Mouse (Mus musculus) CH12.LX (cell line): ENCODE measurements around the gene S100a1. TPM values are rescaled to one million over a fixed set of nuclear protein-coding genes. Genes with fewer than 3 reads are reported as not detected.

ENCODE experiments used
- DNase-seq: peaks from one replicate; pipeline ENCODE4 v3.0.0-alpha.2; 2013; ENCODE audit errors: extremely low read depth
- H3K27ac ChIP-seq: 2 replicates; pipeline ENCODE4 v1.5.1; 2012; ENCODE audit warnings: low read depth, mild to moderate bottlenecking, control low read depth, moderate library complexity; ENCODE audit not compliant: insufficient read depth
- H3K27me3 ChIP-seq: replicated peaks from 2 replicates; pipeline ENCODE3; 2012; ENCODE audit warnings: inconsistent platforms
- H3K36me3 ChIP-seq, 2 experiments: replicated peaks in 1 of 2; 2 replicates each; pipeline versions ENCODE3 to v1.6.1; 2012; ENCODE audit warnings: inconsistent platforms in 1 of 2, low read length in 1 of 2, mild to moderate bottlenecking in 1 of 2, mixed read lengths in 1 of 2, moderate library complexity in 1 of 2; ENCODE audit not compliant: control insufficient read depth in 1 of 2, insufficient read depth in 1 of 2
- H3K4me1 ChIP-seq, 2 experiments: 2 replicates each; pipeline ENCODE4 v1.6.1; 2012; ENCODE audit warnings: inconsistent platforms in 1 of 2, moderate library complexity in 1 of 2; ENCODE audit not compliant: insufficient read depth in 2 of 2, control insufficient read depth in 1 of 2
- H3K4me2 ChIP-seq: 2 replicates; pipeline ENCODE4 v1.6.1; 2012; ENCODE audit warnings: low read depth, mild to moderate bottlenecking, control low read depth; ENCODE audit not compliant: poor library complexity, insufficient read depth, severe bottlenecking
- H3K4me3 ChIP-seq, 3 experiments: fragments of 150-350 bp in 1 of 3; sonication (generic) in 1 of 3; replicated peaks in 1 of 3; 2 replicates each; pipeline versions ENCODE3 to v1.5.1; 2011 to 2012; ENCODE audit warnings: low read depth in 2 of 3, low read length in 2 of 3, mild to moderate bottlenecking in 2 of 3, moderate library complexity in 2 of 3, control low read depth in 1 of 3, improper control_type of control experiment in 1 of 3, inconsistent platforms in 1 of 3, mixed read lengths in 1 of 3; ENCODE audit not compliant: poor library complexity in 1 of 3
- H3K79me2 ChIP-seq: replicated peaks from 2 replicates; pipeline ENCODE4 v1.6.1; 2012; ENCODE audit warnings: mild to moderate bottlenecking, moderate library complexity; ENCODE audit not compliant: control insufficient read depth, poor library complexity, insufficient read depth, severe bottlenecking; ENCODE audit errors: extremely low read depth
- H3K9ac ChIP-seq: 2 replicates; pipeline ENCODE4 v1.6.1; 2012; ENCODE audit warnings: low read depth, mild to moderate bottlenecking, control low read depth, moderate library complexity; ENCODE audit not compliant: insufficient read depth
- H3K9me3 ChIP-seq: replicated peaks from 2 replicates; pipeline ENCODE3; 2012; ENCODE audit warnings: low read length, inconsistent platforms, mixed read lengths
- CHD2 ChIP-seq: IDR thresholded peaks from 2 replicates; pipeline ENCODE4 v1.6.1; 2011; ENCODE audit warnings: low read length, improper control_type of control experiment
- HCFC1 ChIP-seq: IDR thresholded peaks from 2 replicates; pipeline ENCODE4 v1.6.1; 2012; ENCODE audit warnings: low read depth, mild to moderate bottlenecking, inconsistent platforms, low read length, improper control_type of control experiment
- IRF4 ChIP-seq: IDR thresholded peaks from 2 replicates; pipeline ENCODE4 v1.6.1; 2014; ENCODE audit warnings: low read depth, mild to moderate bottlenecking, inconsistent platforms, low read length, improper control_type of control experiment
- JUN ChIP-seq: IDR thresholded peaks from 2 replicates; pipeline ENCODE4 v1.6.1; 2011; ENCODE audit warnings: low read depth, mild to moderate bottlenecking, low read length, improper control_type of control experiment, moderate library complexity; ENCODE audit not compliant: insufficient read depth
- MAFK ChIP-seq: IDR thresholded peaks from 2 replicates; pipeline ENCODE4 v1.6.1; 2011; ENCODE audit warnings: low read length, improper control_type of control experiment; ENCODE audit not compliant: insufficient replicate concordance
- MEF2A ChIP-seq: IDR thresholded peaks from 2 replicates; pipeline ENCODE4 v1.6.1; 2014; ENCODE audit warnings: low read depth, mild to moderate bottlenecking, inconsistent platforms, low read length, improper control_type of control experiment, borderline replicate concordance
- PAX5 ChIP-seq: IDR thresholded peaks from 2 replicates; pipeline ENCODE4 v1.6.1; 2012; ENCODE audit warnings: low read length, inconsistent platforms, mixed read lengths
- POLR2A ChIP-seq: IDR thresholded peaks from 2 replicates; pipeline ENCODE4 v1.6.1; 2011; ENCODE audit warnings: low read depth, mild to moderate bottlenecking, improper control_type of control experiment, low read length
- POLR2AphosphoS2 ChIP-seq: IDR thresholded peaks from 2 replicates; pipeline ENCODE4 v1.6.1; 2011; ENCODE audit warnings: low read depth, low read length, improper control_type of control experiment
- RAD21 ChIP-seq: IDR thresholded peaks from 2 replicates; pipeline ENCODE4 v1.6.1; 2011; ENCODE audit warnings: low read depth, mild to moderate bottlenecking, low read length, improper control_type of control experiment, moderate library complexity
- TBP ChIP-seq: conservative IDR thresholded peaks from 2 replicates; pipeline ENCODE4 v1.6.1; 2011; ENCODE audit warnings: low read depth, low read length, improper control_type of control experiment
- USF2 ChIP-seq: conservative IDR thresholded peaks from 2 replicates; pipeline ENCODE4 v1.6.1; 2011; ENCODE audit warnings: low read depth, low read length, improper control_type of control experiment
- ZC3H11A ChIP-seq: IDR thresholded peaks from 2 replicates; pipeline ENCODE4 v1.6.1; 2012; ENCODE audit warnings: low read depth, mild to moderate bottlenecking, inconsistent platforms, low read length, improper control_type of control experiment
- ZKSCAN1 ChIP-seq: IDR thresholded peaks from 2 replicates; pipeline ENCODE4 v1.6.1; 2012; ENCODE audit warnings: low read depth, inconsistent platforms, low read length, improper control_type of control experiment, borderline replicate concordance
- ZMIZ1 ChIP-seq: IDR thresholded peaks from 2 replicates; pipeline ENCODE4 v1.6.1; 2012; ENCODE audit warnings: low read depth, mild to moderate bottlenecking, inconsistent platforms, low read length, improper control_type of control experiment
- dilution Hi-C: fragments of 300-500 bp; cut with MboI; formaldehyde crosslinking; loops from 2 replicates; pipeline ENCODE4 v1.14.3; 2020; ENCODE audit warnings: low sequenced_read_pairs; ENCODE audit not compliant: extremely low pct_unique_long_range_greater_than_20kb, extremely low pct_ligation_motif_present
- in situ Hi-C: fragments of 300-500 bp; cut with MboI; formaldehyde crosslinking; loops from 3 replicates; pipeline ENCODE4 v1.14.3; 2019; ENCODE audit warnings: low sequenced_read_pairs, low pct_ligation_motif_present, low pct_unique_long_range_greater_than_20kb, mixed read lengths
- polyA plus RNA-seq: library from polyadenylated mRNA; unstranded; fragments of >175 nt; gene quantifications from 2 replicates; pipeline ENCODE4 v1.2.1, GENCODE M21; 2012; ENCODE audit warnings: low read depth; ENCODE audit not compliant: insufficient read length
- total RNA-seq, 2 experiments: library from RNA; depleted of rRNA; stranded (reverse); fragments of 300-350 nt in 1 of 2; fragments of >200 nt in 1 of 2; gene quantifications; 2 replicates each; pipeline ENCODE4 v1.2.3; 2012 to 2014

S100a1 gene
- total and polyA plus RNA-seq, 3 experiments: 2.7 to 13.2 (median 3.8) TPM

DNA sequence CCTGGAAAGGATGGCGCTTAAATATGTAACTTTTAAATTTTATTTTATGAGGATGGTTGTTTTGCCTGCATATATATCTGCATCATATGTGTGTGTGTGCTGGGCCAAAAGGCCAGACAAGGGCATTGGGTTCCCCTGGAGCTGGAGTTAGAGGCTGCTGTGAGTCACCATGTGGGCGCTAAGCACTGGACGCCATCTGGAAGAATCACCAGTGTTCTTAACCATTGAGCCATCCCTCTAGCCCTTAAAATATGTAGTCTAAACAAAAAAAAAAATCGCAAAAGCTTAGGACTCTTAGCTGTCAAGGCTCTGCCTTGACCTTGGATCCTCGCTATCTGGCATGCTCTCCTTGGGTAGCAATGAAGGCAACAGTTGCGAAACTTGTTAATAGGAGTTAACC, 25.6 kb downstream of the S100a1 start:
- no peak overlapping the region for H3K27ac ChIP-seq
- no peak for DNase-seq
- peaks cover 7% of the 10 kb centered on the region; the same call in 1 of the 2 replicates for H3K79me2 ChIP-seq
- in situ Hi-C loops: no loop called here
- H3K9ac ChIP-seq: no peak overlapping the region
- H3K27me3 ChIP-seq: no peaks in the 10 kb centered on the region
- peaks cover 42 to 59% of the 10 kb centered on the region in 2 experiments for H3K36me3 ChIP-seq
- dilution Hi-C loops: no loop called here
- TF ChIP-seq JUN (no peak), ZC3H11A (no peak), PAX5 (no peak), MAFK (no peak), HCFC1 (no peak), TBP (no peak), POLR2A (no peak), RAD21 (no peak), ZMIZ1 (no peak), CHD2 (no peak), ZKSCAN1 (no peak), MEF2A (no peak), POLR2AphosphoS2 (no peak), USF2 (no peak)
- no peaks in the 10 kb centered on the region for H3K9me3 ChIP-seq
- H3K4me3 ChIP-seq: no peak overlapping the region
- H3K4me1 ChIP-seq: peaks cover 0 to 11% of the 10 kb centered on the region in 2 experiments; a peak in 2 of 4 replicates
- H3K4me2 ChIP-seq: no peak overlapping the region

DNA sequence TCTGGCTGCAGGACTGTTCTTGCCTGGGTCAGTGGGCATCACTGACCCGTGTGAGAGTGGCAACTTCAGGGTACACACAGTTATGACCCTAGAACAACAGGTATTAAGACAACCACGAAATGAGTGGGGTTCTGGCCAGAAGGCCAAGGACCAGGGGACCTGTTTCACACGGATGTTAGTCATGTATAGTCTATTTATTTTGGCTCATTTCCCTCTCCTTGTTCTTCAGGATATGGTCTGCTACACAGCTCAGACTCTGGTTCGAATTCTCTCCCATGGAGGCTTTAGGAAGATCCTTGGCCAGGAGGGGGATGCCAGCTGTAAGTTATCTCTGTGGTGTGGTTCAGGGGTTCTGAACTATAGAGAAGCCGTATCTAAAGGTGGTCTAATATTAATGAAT, 27.2 kb downstream of the S100a1 start:
- TF ChIP-seq IRF4: no peak
- H3K79me2 ChIP-seq: peaks cover 10% of the 10 kb centered on the region
- dilution Hi-C loops: no loop called here
- no peaks in the 10 kb centered on the region for H3K9me3 ChIP-seq
- no peak overlapping the region for H3K4me2 ChIP-seq
- DNase-seq: no peak
- in situ Hi-C loops: no loop called here
- H3K4me1 ChIP-seq: peaks cover 0 to 11% of the 10 kb centered on the region in 2 experiments; a peak in 2 of 4 replicates
- H3K4me3 ChIP-seq: no peak overlapping the region
- no peaks in the 10 kb centered on the region for H3K27me3 ChIP-seq
- no peak overlapping the region for H3K27ac ChIP-seq
- H3K9ac ChIP-seq: no peak overlapping the region
- H3K36me3 ChIP-seq: peaks cover 54 to 73% of the 10 kb centered on the region in 2 experiments
